Mouse (Mus musculus) bone marrow macrophage, adult 2 months (primary cell): ENCODE data around the gene 1700020D05Rik.

ENCODE experiments used
- CTCF ChIP-seq: IDR thresholded peaks from 2 replicates; pipeline ENCODE4 v1.5.1; 2012; ENCODE audit warnings: low read depth, mild to moderate bottlenecking, low read length, moderate library complexity
- POLR2A ChIP-seq: IDR thresholded peaks from 2 replicates; pipeline ENCODE4 v1.6.1; 2012; ENCODE audit warnings: mild to moderate bottlenecking, low read depth, low read length, borderline replicate concordance

GRCm38 (mm10) chr19:5515840-5516777, 12.5 kb upstream of the 1700020D05Rik start:
- TF ChIP-seq CTCF: no peak
- no peak for TF ChIP-seq POLR2A
